Mouse (Mus musculus) regulatory T cell (primary cell): ENCODE results near the gene Neu4.

Experiments
- in situ Hi-C: fragments of 300-600 bp; cut with MboI, MseI; formaldehyde crosslinking; loops from one replicate; pipeline ENCODE4 v1.15.1; 2025; ENCODE audit warnings: high pct_unique_total_duplicates

Neu4 gene

GRCm38 (mm10) chr1:94051104-94051503 is 30.9 kb downstream of the Neu4 start:
- in situ Hi-C loops, result loop anchor here (10.0 kb wide), 1 partner anchor 416 kb away; no protein-coding TSS in a partner anchor

GRCm38 (mm10) chr1:94052373-94052772 is 32.1 kb downstream of the Neu4 start, which contains the start of gene Pdcd1:
Gene Pdcd1 (minus strand): TSS chr1:94052553.
- in situ Hi-C loops, result loop anchor here (10.0 kb wide), 1 partner anchor 418 kb away; no protein-coding TSS in a partner anchor

DNA sequence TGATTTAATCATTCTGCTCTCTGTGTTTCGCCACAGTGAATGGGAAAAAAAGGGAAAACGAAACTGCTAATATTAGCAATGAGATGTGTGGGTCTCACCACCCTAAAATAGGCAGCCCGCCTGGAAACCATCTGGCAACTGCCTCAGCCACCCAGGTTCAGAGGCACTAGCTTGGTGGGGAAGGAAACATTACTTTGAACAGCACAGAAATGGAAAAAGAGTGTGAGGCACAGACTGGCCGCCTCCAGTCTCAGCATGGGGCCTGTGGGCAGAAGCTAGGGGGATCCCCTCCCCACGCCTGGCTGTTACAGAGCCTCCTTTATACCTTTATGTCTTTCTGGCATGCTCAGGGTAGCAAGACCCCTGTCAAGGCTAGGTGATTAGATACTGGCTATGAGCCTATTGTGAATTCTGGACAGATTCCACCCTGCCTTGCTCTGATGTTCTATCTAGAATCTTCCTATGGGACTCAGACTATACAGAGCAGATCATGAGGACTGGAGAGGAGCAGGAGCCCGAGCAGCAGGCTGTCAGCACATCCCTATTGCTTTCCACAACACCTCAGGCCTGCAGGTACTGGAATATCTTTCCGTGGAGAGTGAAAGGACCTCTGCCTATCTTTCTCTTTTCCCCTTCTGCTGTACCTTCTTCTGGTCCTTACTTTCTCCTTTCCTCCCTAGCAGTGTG is 33.4 kb downstream of the Neu4 start:
- in situ Hi-C loops, result loop anchor here (10.0 kb wide), 1 partner anchor 419 kb away; no protein-coding TSS in a partner anchor

GRCm38 (mm10) chr1:94054481-94054880 is 34.2 kb downstream of the Neu4 start:
- in situ Hi-C loops, result loop anchor here (10.0 kb wide), 1 partner anchor 420 kb away; no protein-coding TSS in a partner anchor

DNA sequence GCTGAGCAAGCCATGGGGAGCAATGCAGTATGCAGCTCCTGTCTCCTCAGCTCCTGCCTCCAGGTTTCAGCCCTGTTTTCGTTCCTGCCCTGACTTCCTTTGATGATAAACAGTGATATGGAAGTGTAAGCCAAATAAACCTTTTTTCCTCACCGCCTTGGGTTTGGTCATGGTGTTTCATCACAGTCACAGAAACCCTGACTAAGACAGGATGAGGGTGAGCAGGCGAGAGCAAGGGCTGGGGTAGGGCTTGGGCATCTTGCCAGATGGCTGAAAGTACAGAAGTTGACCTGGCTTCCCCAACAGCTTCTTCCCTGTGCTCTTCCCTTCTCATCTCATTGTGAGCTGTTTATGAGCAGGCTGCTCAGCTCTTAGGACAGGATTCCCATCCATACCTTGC is 35.7 kb downstream of the Neu4 start:
- in situ Hi-C loops, result loop anchor here (10.0 kb wide), 1 partner anchor 421 kb away; no protein-coding TSS in a partner anchor

- in situ Hi-C loops, result loop anchor here (10.0 kb wide), 1 partner anchor 423 kb away; no protein-coding TSS in a partner anchor
Measured at GRCm38 (mm10) chr1:94057401-94057800, 37.1 kb downstream of the Neu4 start.

- in situ Hi-C loops, result loop anchor here (10.0 kb wide), 1 partner anchor 423 kb away; no protein-coding TSS in a partner anchor
Measured at GRCm38 (mm10) chr1:94058281-94058680, 38.0 kb downstream of the Neu4 start.

DNA sequence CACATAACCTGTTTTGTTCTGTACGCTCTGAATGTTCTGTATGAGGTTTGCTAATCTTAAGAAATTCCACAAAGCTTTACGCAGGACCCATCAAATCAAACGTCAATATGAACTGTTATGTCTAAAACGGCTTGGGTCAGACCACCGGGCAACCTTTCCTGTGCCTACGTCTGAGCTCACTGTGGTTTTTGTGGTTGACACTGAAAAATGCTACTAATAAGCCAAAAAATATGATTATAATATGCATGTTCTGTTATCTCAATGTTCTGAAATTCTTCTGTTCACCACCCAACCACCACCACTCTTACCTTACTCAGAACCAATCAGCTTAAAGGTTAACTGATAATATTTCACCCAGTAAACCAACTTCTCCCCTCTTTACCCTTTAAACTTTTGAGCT is 54.5 kb downstream of the Neu4 start:
- in situ Hi-C loops, result loop anchor here (5.0 kb wide), 2 partner anchors 42 to 87 kb away; no protein-coding TSS in a partner anchor

DNA sequence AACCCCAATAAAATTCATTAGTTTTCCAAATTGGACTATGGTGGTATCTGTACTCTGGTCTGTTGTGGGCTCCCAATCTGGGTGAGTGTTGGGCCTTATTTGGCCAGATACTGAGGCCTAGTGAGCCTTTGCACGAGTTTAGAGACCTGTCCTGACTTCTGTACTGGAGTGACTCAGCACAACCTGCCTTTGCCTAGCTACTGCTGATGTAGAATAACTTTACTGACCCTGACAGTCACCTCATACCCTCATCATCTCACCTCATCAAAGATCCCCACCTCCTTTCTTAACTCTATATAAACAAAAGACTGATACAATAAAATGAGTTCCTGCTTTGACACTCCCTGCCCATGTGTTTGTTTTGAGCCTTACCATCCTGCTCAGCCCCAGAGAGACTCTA is 56.5 kb downstream of the Neu4 start:
- in situ Hi-C loops, result loop anchor here (5.0 kb wide), 2 partner anchors 44 to 89 kb away; no protein-coding TSS in a partner anchor
